Mouse (Mus musculus) kidney, adult 2 months (tissue): ENCODE measurements around the gene Gm5169.
"Not testable (repeated sequence)": the region's sequence is repeated elsewhere in the genome, so short reads cannot be mapped to it uniquely, and the experiment has no call there.

ENCODE experiments used
- CTCF ChIP-seq: fragments of 200-500 bp; conservative IDR thresholded peaks from 2 replicates; pipeline ENCODE4 v1.5.1; 2011; ENCODE audit warnings: low read depth, mild to moderate bottlenecking, control low read depth, low read length, moderate library complexity, mixed read lengths; ENCODE audit not compliant: insufficient read depth, insufficient read length
- POLR2A ChIP-seq: fragments of 200-500 bp; IDR thresholded peaks from one replicate; pipeline ENCODE4 v1.6.1; 2011; ENCODE audit warnings: low read depth, low read length, control low read depth

- TF ChIP-seq CTCF, POLR2A: not testable (repeated sequence)
These were observed 46.2 kb upstream of the Gm5169 start for GRCm38 (mm10) chrX:25347424-25347823.
